Mouse (Mus musculus) heart, adult 2 months (tissue): ENCODE measurements at regions not wholly inside any gene's neighbourhood (a gene's known extent, or its start where the extent isn't known, plus 50 kb on each side); places are given as distances from the start of the nearest gene placed in this dataset.

Source experiments
- CTCF ChIP-seq: fragments of 200-600 bp; IDR thresholded peaks from 2 replicates; pipeline ENCODE4 v1.8.1; 2022; ENCODE audit warnings: antibody characterized with exemption, mild to moderate bottlenecking, moderate library complexity
- EP300 ChIP-seq: fragments of 200-500 bp; IDR thresholded peaks from 2 replicates; pipeline ENCODE4 v1.6.1; 2011; ENCODE audit warnings: low read depth, low read length, control low read depth; ENCODE audit not compliant: insufficient read depth

- TF ChIP-seq CTCF = no peak
- no peak for TF ChIP-seq EP300
Measured at GRCm38 (mm10) chr3:42211420-42211819, 469.0 kb downstream of the D3Ertd751e start.
